Mouse (Mus musculus): ENCODE measurements at regions not wholly inside any gene's neighbourhood (a gene's known extent, or its start where the extent isn't known, plus 50 kb on each side); places are given as distances from the start of the nearest gene placed in this dataset.
A peak's percentile ranks its signal among the peaks of the same experiment; 100 is the strongest.

DNA sequence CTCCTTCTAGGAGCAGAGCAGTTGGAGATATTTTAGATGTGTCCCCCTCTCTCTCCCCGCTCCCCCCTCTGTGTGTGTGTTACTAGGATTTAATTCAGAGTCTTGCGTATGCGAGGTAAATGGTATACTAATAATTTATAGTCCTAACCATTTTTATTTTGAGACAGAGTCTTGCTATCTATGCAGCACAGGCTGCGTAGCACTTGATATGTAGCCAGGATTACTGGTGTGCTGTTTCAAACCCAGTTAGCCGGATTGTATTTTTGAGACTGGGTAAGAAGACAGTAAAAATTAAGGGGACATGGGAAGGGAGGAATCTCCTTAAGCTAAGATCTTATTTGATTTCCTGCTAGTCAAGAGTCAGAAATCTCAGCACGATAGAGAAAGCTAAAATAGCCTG lies 636.6 kb upstream of the Fam160b2 start:
- Histone ChIP-seq H3K9me3 (replicated peaks; ENCODE audit: low read length) (no peaks in the 10 kb centered on the region), H3K27me3 (ENCODE audit: insufficient read depth, low read length) (no peaks in the 10 kb centered on the region), H3K4me1 (replicated peaks; ENCODE audit: insufficient read depth, low read length) (no peaks in the 10 kb centered on the region), H3K4me3 (replicated peaks; ENCODE audit: low read depth, low read length) (no peak overlapping the region), H3K4me2 (ENCODE audit: low read length) (no peak overlapping the region), H3K9ac (ENCODE audit: low read depth, low read length) (no peak overlapping the region), H3K36me3 (ENCODE audit: insufficient read depth, low read length) (no peaks in the 10 kb centered on the region), H3K27ac (no peak overlapping the region)
- WGBS = 76% methylated on average over 6 of the region's 6 CpGs
- ATAC-seq (replicated peaks; ENCODE audit: low FRiP score, low read depth) = no peak
- no peak for TF ChIP-seq CTCF (IDR thresholded peaks at IDR 0.05; ENCODE audit: low read depth)
- DNase-seq (ENCODE audit: low spot score) = no peak

DNA sequence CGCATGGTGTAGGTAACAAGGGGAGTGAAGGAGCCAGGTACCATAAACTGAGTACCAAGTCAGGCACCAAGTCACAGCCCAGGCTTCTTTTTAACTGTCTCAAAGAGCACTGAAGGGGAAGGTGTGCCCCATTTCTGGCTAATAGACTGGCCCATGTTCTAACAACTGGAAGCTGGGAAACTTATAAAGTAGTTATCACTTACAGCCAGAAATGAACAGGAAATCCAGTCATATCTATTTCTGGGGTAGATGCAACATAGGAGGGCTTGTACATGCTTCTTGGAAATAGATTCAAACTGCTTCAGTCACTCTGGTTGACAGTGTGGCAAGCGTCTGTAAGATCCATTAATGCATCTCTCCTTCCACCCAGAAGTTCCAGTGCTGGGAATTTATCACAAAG lies 635.3 kb upstream of the Fam160b2 start:
- WGBS = 80% methylated on average over 2 of the region's 2 CpGs
- no peaks in the 10 kb centered on the region for H3K9me3 ChIP-seq (replicated peaks; ENCODE audit: low read length)
- H3K36me3 ChIP-seq (ENCODE audit: insufficient read depth, low read length) = no peaks in the 10 kb centered on the region
- DNase-seq (ENCODE audit: low spot score) (no peak), ATAC-seq (replicated peaks; ENCODE audit: low FRiP score, low read depth) (no peak)
- H3K27me3 ChIP-seq (ENCODE audit: insufficient read depth, low read length) = no peaks in the 10 kb centered on the region
- no peak overlapping the region for H3K27ac ChIP-seq
- H3K9ac ChIP-seq (ENCODE audit: low read depth, low read length) = no peak overlapping the region
- H3K4me1 ChIP-seq (replicated peaks; ENCODE audit: insufficient read depth, low read length) = no peaks in the 10 kb centered on the region
- H3K4me2 ChIP-seq (ENCODE audit: low read length) = no peak overlapping the region
- TF ChIP-seq CTCF (IDR thresholded peaks at IDR 0.05; ENCODE audit: low read depth) = no peak
- H3K4me3 ChIP-seq (replicated peaks; ENCODE audit: low read depth, low read length) = no peak overlapping the region

DNA sequence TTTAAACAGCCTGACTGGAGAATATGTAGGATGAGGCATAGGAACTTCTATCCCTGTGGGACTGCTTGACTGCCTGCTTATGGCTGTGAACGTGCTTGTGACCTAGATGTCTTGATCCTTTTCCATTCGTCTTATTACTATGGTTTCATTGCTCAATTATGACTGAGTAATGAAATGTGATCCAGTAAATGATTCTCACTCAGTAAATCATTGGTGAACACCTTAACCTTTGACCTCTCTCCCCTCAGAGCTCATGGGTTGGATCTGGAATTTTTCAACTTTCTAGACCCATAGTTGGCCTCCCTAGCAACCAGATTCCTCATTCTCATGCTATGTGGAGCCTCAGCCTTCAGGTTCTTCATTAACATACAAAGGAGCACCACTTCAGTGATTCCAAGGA lies 634.6 kb upstream of the Fam160b2 start:
- Histone ChIP-seq H3K4me3 (replicated peaks; ENCODE audit: low read depth, low read length) (no peak overlapping the region), H3K9me3 (replicated peaks; ENCODE audit: low read length) (no peaks in the 10 kb centered on the region), H3K36me3 (ENCODE audit: insufficient read depth, low read length) (no peaks in the 10 kb centered on the region), H3K27me3 (ENCODE audit: insufficient read depth, low read length) (no peaks in the 10 kb centered on the region), H3K4me1 (replicated peaks; ENCODE audit: insufficient read depth, low read length) (no peaks in the 10 kb centered on the region), H3K27ac (no peak overlapping the region), H3K4me2 (ENCODE audit: low read length) (no peak overlapping the region), H3K9ac (ENCODE audit: low read depth, low read length) (no peak overlapping the region)
- 43% methylated on average over 2 of the region's 2 CpGs for WGBS
- TF ChIP-seq CTCF (IDR thresholded peaks at IDR 0.05; ENCODE audit: low read depth) = no peak
- ATAC-seq (replicated peaks; ENCODE audit: low FRiP score, low read depth) = no peak
- DNase-seq (ENCODE audit: low spot score) = peak; percentile 0

DNA sequence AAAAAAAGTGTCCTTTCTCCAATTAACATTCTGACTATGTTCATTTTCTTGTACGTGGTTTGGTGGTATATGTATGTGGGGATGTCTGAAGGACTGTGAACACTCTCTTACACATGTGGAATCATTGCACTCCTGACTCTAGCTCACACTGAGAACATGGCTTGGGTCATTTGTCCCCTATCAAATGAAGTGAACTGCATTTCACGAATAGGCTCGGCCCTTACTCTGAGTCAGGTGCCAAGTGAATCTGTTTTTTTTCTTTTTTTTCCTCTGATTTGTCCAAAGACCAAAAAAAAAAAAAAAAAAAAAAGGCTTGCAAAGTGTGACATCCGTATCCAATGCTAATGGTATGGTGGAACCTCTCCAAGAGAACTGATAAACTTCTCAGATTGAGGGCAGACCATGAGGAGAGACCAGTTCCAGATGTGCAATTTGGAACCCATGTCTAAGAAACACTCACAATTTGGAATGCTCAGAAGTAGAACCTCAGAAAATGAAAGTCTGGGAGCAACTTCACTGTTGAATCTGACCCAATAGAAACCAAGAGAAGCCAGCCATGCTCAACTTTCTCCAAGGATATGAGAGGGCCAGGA lies 631.7 kb upstream of the Fam160b2 start:
- H3K4me1 ChIP-seq (replicated peaks; ENCODE audit: insufficient read depth, low read length) = no peaks in the 10 kb centered on the region
- no peaks in the 10 kb centered on the region for H3K36me3 ChIP-seq (ENCODE audit: insufficient read depth, low read length)
- H3K27me3 ChIP-seq (ENCODE audit: insufficient read depth, low read length) = no peaks in the 10 kb centered on the region
- no peak for ATAC-seq (replicated peaks; ENCODE audit: low FRiP score, low read depth)
- no peak overlapping the region for H3K4me3 ChIP-seq (replicated peaks; ENCODE audit: low read depth, low read length)
- WGBS = 85% methylated on average over 4 of the region's 4 CpGs
- H3K9ac ChIP-seq (ENCODE audit: low read depth, low read length) = no peak overlapping the region
- no peak overlapping the region for H3K4me2 ChIP-seq (ENCODE audit: low read length)
- H3K9me3 ChIP-seq (replicated peaks; ENCODE audit: low read length) = no peaks in the 10 kb centered on the region
- TF ChIP-seq CTCF (IDR thresholded peaks at IDR 0.05; ENCODE audit: low read depth) = no peak
- H3K27ac ChIP-seq = no peak overlapping the region
- no peak for DNase-seq (ENCODE audit: low spot score)

DNA sequence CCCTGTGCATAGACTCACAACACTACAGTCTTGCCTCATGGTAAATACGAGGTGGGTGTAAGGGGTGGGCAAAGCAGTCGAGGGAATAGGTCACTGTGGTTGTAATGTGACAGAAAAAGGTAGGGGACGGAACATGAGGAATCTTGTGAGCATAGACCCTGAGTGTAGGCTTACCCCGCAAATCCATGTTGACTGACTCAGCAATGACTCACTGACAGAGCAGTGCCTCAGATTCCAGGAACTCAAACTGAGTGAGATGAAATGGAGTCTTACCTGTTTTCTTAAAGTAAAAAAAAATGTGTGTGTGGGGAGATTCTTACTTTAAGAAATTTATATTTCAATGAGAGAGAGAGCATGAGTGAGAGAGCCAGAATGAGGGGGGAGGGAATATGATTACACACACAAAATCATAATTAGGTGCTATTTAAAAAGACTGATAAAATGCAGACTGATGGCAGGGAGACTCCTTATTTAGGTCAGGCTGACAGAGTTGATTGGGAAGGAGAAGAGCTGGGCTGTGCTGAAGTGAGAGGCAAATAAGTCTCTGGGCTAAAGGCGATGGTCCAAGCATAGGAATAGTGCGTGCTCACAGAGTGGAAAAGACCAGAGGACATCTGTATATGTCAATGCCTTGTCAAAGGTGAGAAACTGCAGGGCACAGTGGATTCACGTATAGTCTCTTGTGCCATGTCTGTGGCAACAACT lies 631.0 kb upstream of the Fam160b2 start:
- Histone ChIP-seq H3K27ac (no peak overlapping the region), H3K4me1 (replicated peaks; ENCODE audit: insufficient read depth, low read length) (no peaks in the 10 kb centered on the region), H3K4me3 (replicated peaks; ENCODE audit: low read depth, low read length) (no peak overlapping the region), H3K9ac (ENCODE audit: low read depth, low read length) (no peak overlapping the region), H3K27me3 (ENCODE audit: insufficient read depth, low read length) (no peaks in the 10 kb centered on the region), H3K9me3 (replicated peaks; ENCODE audit: low read length) (no peaks in the 10 kb centered on the region), H3K36me3 (ENCODE audit: insufficient read depth, low read length) (no peaks in the 10 kb centered on the region), H3K4me2 (ENCODE audit: low read length) (no peak overlapping the region)
- no peak for TF ChIP-seq CTCF (IDR thresholded peaks at IDR 0.05; ENCODE audit: low read depth)
- ATAC-seq (replicated peaks; ENCODE audit: low FRiP score, low read depth) (no peak), DNase-seq (ENCODE audit: low spot score) (no peak)
- 88% methylated on average over 7 of the region's 7 CpGs for WGBS

DNA sequence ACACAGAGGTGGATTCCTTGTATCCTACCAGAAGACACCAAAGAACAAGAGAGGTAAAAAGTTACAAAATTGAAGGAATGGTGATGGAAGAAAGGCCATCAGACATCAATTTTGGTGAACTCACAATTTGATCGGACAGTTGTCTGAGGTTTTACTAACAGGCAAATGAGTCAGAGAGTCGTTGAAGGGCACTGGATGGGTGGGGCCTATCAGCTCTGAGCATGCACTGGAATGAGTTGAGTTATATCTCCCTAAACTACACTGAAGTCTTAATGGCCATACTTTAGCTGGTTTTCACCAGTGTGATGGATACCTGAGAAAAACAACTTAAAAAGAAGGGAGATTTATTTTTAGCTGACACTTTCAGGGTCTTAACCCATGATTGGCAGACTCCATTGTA lies 630.3 kb upstream of the Fam160b2 start:
- H3K9me3 ChIP-seq (replicated peaks; ENCODE audit: low read length) = no peaks in the 10 kb centered on the region
- no peak for TF ChIP-seq CTCF (IDR thresholded peaks at IDR 0.05; ENCODE audit: low read depth)
- WGBS = 78% methylated on average over 2 of the region's 2 CpGs
- H3K27ac ChIP-seq = no peak overlapping the region
- H3K36me3 ChIP-seq (ENCODE audit: insufficient read depth, low read length) = no peaks in the 10 kb centered on the region
- no peak overlapping the region for H3K9ac ChIP-seq (ENCODE audit: low read depth, low read length)
- no peak overlapping the region for H3K4me2 ChIP-seq (ENCODE audit: low read length)
- DNase-seq (ENCODE audit: low spot score) = no peak
- H3K27me3 ChIP-seq (ENCODE audit: insufficient read depth, low read length) = no peaks in the 10 kb centered on the region
- no peak overlapping the region for H3K4me3 ChIP-seq (replicated peaks; ENCODE audit: low read depth, low read length)
- no peak for ATAC-seq (replicated peaks; ENCODE audit: low FRiP score, low read depth)
- H3K4me1 ChIP-seq (replicated peaks; ENCODE audit: insufficient read depth, low read length) = no peaks in the 10 kb centered on the region
